Mouse (Mus musculus): ENCODE measurements around the gene Slc44a4.

- no peak for TF ChIP-seq CTCF (IDR thresholded peaks at IDR 0.05)
- TF ChIP-seq POLR2A (IDR thresholded peaks at IDR 0.05; ENCODE audit: insufficient read depth, low read depth, low read length) = no peak
Observed at GRCm38 (mm10) chr17:34931735-34932098, 17.5 kb downstream of the Slc44a4 start.

Measured in heart, adult 2 months (tissue).